Mouse (Mus musculus): ENCODE results near the gene Cntnap2. TPM values are rescaled to one million over a fixed set of nuclear protein-coding genes. Genes with fewer than 3 reads are reported as not detected.
"Not testable (repeated sequence)": the region's sequence is repeated elsewhere in the genome, so short reads cannot be mapped to it uniquely, and the experiment has no call there.

The Cntnap2 gene
- polyA plus RNA-seq, 1 experiment from 2014 or later = not detected

GRCm38 (mm10) chr6:46450917-46451638 lies 1391.9 kb downstream of the Cntnap2 start:
- TF ChIP-seq EP300 (IDR thresholded peaks at IDR 0.05; ENCODE audit: low read depth) (no peak), CTCF (IDR thresholded peaks at IDR 0.05; ENCODE audit: low read depth) (no peak)
- Histone ChIP-seq H3K9ac (replicated peaks) (no peak overlapping the region), H3K4me2 (ENCODE audit: low read depth, low read length) (no peak overlapping the region), H3K9me3 (ENCODE audit: low read length) (no peaks in the 10 kb centered on the region), H3K36me3 (replicated peaks; ENCODE audit: insufficient read depth, low read length) (no peaks in the 10 kb centered on the region), H3K27me3 (ENCODE audit: insufficient read depth, low read length) (no peaks in the 10 kb centered on the region), H3K4me1 (ENCODE audit: insufficient read depth) (no peaks in the 10 kb centered on the region), H3K4me3 (ENCODE audit: low read depth, low read length) (no peak overlapping the region), H3K27ac (ENCODE audit: low read depth) (no peak overlapping the region)
- 68% methylated on average over 2 of the region's 2 CpGs for whole genome bisulfite sequencing (ENCODE audit: insufficient replicate concordance)
- no peak for DNase-seq
- no peak for ATAC-seq

GRCm38 (mm10) chr6:46472683-46473082 lies 1413.5 kb downstream of the Cntnap2 start:
- H3K27ac ChIP-seq (ENCODE audit: low read depth) = no peak overlapping the region
- DNase-seq (no peak), ATAC-seq (no peak)
- H3K27me3 ChIP-seq (ENCODE audit: insufficient read depth, low read length) = no peaks in the 10 kb centered on the region
- H3K4me3 ChIP-seq (ENCODE audit: low read depth, low read length) = no peak overlapping the region
- H3K36me3 ChIP-seq (replicated peaks; ENCODE audit: insufficient read depth, low read length) = no peaks in the 10 kb centered on the region
- H3K9ac ChIP-seq (replicated peaks) = no peak overlapping the region
- 59% methylated on average over 4 of the region's 4 CpGs for WGBS (ENCODE audit: insufficient replicate concordance)
- H3K4me1 ChIP-seq (ENCODE audit: insufficient read depth) = no peaks in the 10 kb centered on the region
- H3K4me2 ChIP-seq (ENCODE audit: low read depth, low read length) = no peak overlapping the region
- TF ChIP-seq CTCF (IDR thresholded peaks at IDR 0.05; ENCODE audit: low read depth) = no peak
- no peak for TF ChIP-seq EP300 (IDR thresholded peaks at IDR 0.05; ENCODE audit: low read depth)
- H3K9me3 ChIP-seq (ENCODE audit: low read length) = no peaks in the 10 kb centered on the region

DNA sequence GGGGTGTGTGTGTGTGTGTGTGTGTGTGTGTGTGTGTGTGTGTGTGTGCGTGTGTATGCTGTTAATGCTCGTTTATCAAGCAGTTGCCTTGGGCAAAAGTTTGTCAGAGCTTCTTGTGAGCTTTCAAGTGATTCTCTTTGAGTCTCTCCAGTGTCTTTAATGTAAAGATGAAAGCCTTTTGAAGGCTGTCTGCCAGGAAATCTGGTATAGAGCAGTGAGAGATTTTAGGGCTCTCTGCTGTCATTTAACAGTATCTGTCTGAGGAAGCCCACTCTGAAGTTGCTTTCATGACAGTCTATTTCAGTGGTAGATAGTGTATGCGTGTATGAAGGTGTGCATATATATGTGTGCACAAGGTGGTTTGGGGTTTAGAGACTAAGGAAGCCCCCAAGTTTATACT lies 1425.2 kb downstream of the Cntnap2 start:
- TF ChIP-seq CTCF (IDR thresholded peaks at IDR 0.05; ENCODE audit: low read depth) = no peak
- no peak for TF ChIP-seq EP300 (IDR thresholded peaks at IDR 0.05; ENCODE audit: low read depth)
- no peak for ATAC-seq
- DNase-seq = no peak
- Histone ChIP-seq H3K27ac (ENCODE audit: low read depth) (no peak overlapping the region), H3K27me3 (ENCODE audit: insufficient read depth, low read length) (no peaks in the 10 kb centered on the region), H3K9ac (replicated peaks) (no peak overlapping the region), H3K36me3 (replicated peaks; ENCODE audit: insufficient read depth, low read length) (no peaks in the 10 kb centered on the region), H3K4me2 (ENCODE audit: low read depth, low read length) (no peak overlapping the region), H3K9me3 (ENCODE audit: low read length) (no peaks in the 10 kb centered on the region), H3K4me3 (ENCODE audit: low read depth, low read length) (no peak overlapping the region), H3K4me1 (ENCODE audit: insufficient read depth) (no peaks in the 10 kb centered on the region)
- 62% methylated on average over 3 of the region's 3 CpGs for WGBS (ENCODE audit: insufficient replicate concordance)

- TF ChIP-seq CTCF (IDR thresholded peaks at IDR 0.05; ENCODE audit: low read depth) (no peak), EP300 (IDR thresholded peaks at IDR 0.05; ENCODE audit: low read depth) (no peak)
- H3K9me3 ChIP-seq (ENCODE audit: low read length) = no peaks in the 10 kb centered on the region
- no peaks in the 10 kb centered on the region for H3K27me3 ChIP-seq (ENCODE audit: insufficient read depth, low read length)
- H3K27ac ChIP-seq (ENCODE audit: low read depth) = no peak overlapping the region
- H3K36me3 ChIP-seq (replicated peaks; ENCODE audit: insufficient read depth, low read length) = no peaks in the 10 kb centered on the region
- no peaks in the 10 kb centered on the region for H3K4me1 ChIP-seq (ENCODE audit: insufficient read depth)
- H3K4me3 ChIP-seq (ENCODE audit: low read depth, low read length) = no peak overlapping the region
- DNase-seq = no peak
- no peak for ATAC-seq
- WGBS (ENCODE audit: insufficient replicate concordance) = 66% methylated on average over 1 of the region's 1 CpGs
- H3K4me2 ChIP-seq (ENCODE audit: low read depth, low read length) = no peak overlapping the region
- H3K9ac ChIP-seq (replicated peaks) = no peak overlapping the region
These were observed 1443.6 kb downstream of the Cntnap2 start for GRCm38 (mm10) chr6:46502786-46503185.

GRCm38 (mm10) chr6:46512841-46513240 lies 1453.7 kb downstream of the Cntnap2 start:
- Histone ChIP-seq H3K27me3 (ENCODE audit: insufficient read depth, low read length) (no peaks in the 10 kb centered on the region), H3K4me3 (ENCODE audit: low read depth, low read length) (no peak overlapping the region), H3K9ac (replicated peaks) (no peak overlapping the region), H3K36me3 (replicated peaks; ENCODE audit: insufficient read depth, low read length) (no peaks in the 10 kb centered on the region), H3K4me2 (ENCODE audit: low read depth, low read length) (no peak overlapping the region), H3K9me3 (ENCODE audit: low read length) (no peaks in the 10 kb centered on the region), H3K27ac (ENCODE audit: low read depth) (no peak overlapping the region), H3K4me1 (ENCODE audit: insufficient read depth) (no peaks in the 10 kb centered on the region)
- TF ChIP-seq EP300 (IDR thresholded peaks at IDR 0.05; ENCODE audit: low read depth) = no peak
- no peak for TF ChIP-seq CTCF (IDR thresholded peaks at IDR 0.05; ENCODE audit: low read depth)
- ATAC-seq = no peak
- 76% methylated on average over 1 of the region's 1 CpGs for WGBS (ENCODE audit: insufficient replicate concordance)
- DNase-seq = no peak

DNA sequence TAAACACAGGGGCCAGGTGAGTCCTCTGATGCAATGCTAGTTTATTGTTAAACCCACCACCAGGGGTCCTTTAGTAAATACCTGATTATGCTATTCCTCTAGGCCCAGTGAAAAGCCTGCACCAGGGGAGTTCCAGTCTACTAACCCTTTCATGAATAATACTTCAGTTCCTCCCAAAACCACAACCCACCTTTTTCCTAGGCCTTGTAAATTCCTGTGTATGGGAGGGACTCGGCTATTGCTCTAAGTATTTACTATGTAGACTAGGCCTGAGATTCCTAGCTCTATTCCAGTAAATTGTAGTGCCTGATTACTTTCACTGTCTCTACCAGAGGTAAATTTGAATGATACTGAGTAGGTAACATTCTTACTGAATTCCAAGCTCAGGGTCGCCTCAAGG lies 1478.4 kb downstream of the Cntnap2 start:
- H3K4me3 ChIP-seq (ENCODE audit: low read depth, low read length); ATAC-seq; H3K36me3 ChIP-seq (replicated peaks; ENCODE audit: insufficient read depth, low read length); DNase-seq; H3K27ac ChIP-seq (ENCODE audit: low read depth); H3K4me2 ChIP-seq (ENCODE audit: low read depth, low read length); H3K9me3 ChIP-seq (ENCODE audit: low read length); H3K9ac ChIP-seq (replicated peaks); H3K27me3 ChIP-seq (ENCODE audit: insufficient read depth, low read length); H3K4me1 ChIP-seq (ENCODE audit: insufficient read depth): not testable (repeated sequence)
- 62% methylated on average over 2 of the region's 2 CpGs for WGBS (ENCODE audit: insufficient replicate concordance)

All from liver, postnatal 0 days (tissue).